Mouse (Mus musculus): ENCODE measurements at regions not wholly inside any gene's neighbourhood (a gene's known extent, or its start where the extent isn't known, plus 50 kb on each side); places are given as distances from the start of the nearest gene placed in this dataset.

DNA sequence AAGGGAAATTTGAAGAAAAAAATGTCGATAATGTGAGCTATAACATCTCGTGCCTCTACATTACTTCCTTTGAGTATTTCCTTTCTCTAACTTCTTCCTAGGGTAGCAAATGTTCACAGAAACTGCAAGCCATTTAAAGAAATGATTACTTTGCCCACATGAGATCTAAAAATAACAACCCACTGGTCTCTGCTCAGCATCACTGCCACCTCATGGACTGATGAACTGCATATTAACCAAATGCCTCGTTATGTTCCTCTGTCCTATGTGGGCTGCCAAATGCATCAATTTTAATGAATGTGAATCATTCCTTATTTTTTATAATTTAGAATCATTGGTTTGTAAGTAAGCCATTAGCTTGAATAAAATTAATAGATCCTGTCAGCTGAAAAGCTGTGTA is 590.0 kb upstream of the Nr3c2 start:
- ChIA-PET CTCF (no interaction called here), POLR2A (no interaction called here)

GRCm38 (mm10) chr8:76328540-76328939 is 570.7 kb upstream of the Nr3c2 start:
- POLR2A ChIA-PET: no interaction called here
- CTCF ChIA-PET: no interaction called here

GRCm38 (mm10) chr8:76343072-76343471 is 556.2 kb upstream of the Nr3c2 start:
- CTCF ChIA-PET: no interaction called here

DNA sequence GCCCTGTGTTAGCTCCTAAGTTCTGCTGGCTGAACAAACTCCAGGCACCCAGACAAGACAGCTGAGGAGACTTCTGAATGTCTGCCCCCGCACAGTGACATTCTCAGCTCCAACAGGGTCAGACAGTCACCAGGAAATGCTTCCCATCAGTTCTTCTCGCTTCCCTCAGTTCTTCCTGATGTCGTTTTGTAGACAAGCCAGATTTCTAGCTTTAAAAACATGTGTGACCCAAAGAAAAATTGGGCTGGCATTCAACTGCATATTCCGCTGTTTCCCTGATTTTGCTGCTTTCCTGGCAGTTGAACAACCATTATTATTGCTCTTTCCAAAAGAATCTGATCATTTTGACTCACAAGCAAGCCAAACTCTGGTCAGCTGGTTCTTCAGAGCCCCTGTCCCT is 553.1 kb upstream of the Nr3c2 start:
- CTCF ChIA-PET: no interaction called here

More at GRCm38 (mm10) chr8:76343072-76343471, 556.2 kb upstream of the Nr3c2 start:
- POLR2A ChIA-PET: no interaction called here

DNA sequence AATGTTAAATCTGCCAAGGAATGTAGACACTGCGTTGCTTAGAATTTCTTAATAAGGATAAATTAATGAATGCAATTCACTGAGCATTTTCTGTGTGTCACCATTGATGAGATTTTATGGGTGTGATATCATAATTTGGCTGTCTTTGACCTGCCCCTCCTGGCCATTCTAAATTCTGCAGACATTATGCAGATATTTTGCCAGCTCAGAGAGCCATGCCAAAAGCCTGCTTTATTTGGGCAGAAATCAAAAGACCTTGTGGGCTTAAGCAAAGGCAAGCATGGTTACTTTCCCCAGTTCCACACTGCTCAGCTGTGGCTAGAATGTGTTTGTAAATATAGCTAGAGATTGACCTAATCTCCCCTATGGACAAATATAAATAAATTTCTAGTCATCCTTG is 552.4 kb upstream of the Nr3c2 start:
- CTCF ChIA-PET: no interaction called here
- POLR2A ChIA-PET: no interaction called here

More for the DNA sequence above, 553.1 kb upstream of the Nr3c2 start:
- POLR2A ChIA-PET: no interaction called here

- ChIA-PET CTCF (no interaction called here), POLR2A (no interaction called here)
These were observed 524.9 kb upstream of the Nr3c2 start for GRCm38 (mm10) chr8:76374314-76374713.

DNA sequence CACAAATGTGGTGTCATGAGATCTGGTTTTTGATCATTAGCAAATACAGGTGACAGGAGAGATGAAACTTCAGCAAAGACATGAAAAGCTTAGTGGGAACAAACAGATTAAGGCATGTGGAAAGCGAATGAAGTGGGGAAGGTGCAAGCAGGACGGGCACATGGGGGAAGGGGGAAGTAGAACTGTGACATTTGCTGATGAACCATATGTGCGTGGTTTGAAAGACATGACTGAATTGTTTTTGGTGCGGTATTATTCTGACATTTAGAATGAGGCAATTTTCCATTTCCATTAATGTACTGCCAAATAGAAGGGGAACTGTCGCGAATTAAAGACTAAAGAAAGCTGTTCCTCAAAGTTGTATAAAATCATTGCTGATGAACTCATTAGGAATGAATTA is 521.5 kb upstream of the Nr3c2 start:
- CTCF ChIA-PET: no interaction called here
- POLR2A ChIA-PET: no interaction called here

GRCm38 (mm10) chr8:76381643-76382042 is 517.6 kb upstream of the Nr3c2 start:
- CTCF ChIA-PET: no interaction called here
- POLR2A ChIA-PET: no interaction called here

DNA sequence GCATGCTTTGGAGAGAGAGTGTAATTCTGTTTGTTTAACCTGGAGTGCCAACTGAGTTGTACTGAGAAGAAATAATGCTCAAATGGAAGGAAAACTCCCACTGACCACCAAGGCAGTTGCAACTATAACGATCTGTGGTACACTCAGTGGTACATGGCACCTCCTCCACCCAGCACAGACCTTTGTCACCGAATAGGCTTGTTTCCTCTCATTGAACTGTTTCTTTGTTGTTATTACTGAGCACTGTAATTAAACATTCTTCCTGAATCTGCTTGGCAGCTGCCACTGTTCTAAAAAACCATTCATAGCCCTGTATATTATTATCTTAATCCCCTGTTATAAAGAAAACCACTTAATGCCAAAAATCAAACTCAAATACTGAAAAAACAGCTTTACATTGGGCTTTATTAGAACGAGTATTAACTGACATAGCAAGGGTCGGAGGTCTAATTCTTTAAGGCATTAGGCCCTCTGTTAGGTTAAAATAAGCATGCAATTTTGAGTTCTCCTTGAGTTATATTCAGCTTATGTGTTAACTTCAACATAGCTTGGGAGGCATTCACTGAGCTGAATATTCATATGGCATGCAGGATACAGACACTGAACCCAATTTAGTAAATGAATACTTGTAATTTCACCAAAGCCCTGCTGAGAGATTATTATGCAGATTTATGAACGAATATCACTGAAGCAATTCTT is 515.5 kb upstream of the Nr3c2 start:
- CTCF ChIA-PET: no interaction called here
- POLR2A ChIA-PET: no interaction called here

DNA sequence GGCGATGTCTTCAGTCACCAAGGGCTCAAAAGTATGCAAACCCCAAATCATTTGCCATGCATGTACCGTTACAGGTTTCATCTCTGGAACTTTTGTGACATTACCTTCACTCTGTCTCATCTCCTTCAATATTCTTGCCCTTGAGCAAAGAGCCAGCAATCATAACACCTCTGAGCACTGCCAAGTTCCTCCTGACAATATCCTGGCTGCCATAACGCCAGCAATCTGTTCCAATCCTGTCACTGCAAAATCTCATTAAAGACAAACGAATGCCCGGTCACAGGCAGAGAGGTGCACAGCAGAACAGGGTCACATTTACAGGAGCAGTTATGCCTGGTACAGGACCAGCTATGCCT is 515.0 kb upstream of the Nr3c2 start:
- POLR2A ChIA-PET: no interaction called here
- CTCF ChIA-PET: no interaction called here

DNA sequence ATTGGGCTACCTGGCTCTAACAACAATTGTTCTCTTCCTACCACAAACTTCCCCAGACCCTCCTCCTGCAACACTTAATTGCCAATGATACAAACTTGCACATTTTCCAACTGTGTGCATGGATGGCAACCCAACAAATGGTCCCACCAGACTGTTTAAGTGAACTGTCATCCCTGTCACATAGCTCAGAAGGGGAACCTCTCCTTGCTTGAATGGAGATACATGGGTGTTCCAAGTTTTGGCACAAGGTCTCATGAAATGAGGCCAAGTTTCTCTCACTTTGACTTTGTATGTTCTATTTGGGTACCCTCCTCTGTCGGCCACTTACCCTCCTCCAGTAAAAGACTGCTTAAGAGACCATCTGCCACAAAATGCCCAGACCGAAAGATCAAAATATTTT is 507.2 kb upstream of the Nr3c2 start:
- ChIA-PET POLR2A (no interaction called here), CTCF (interaction anchor here in 1 of 4 experiments (0.6 kb wide), 1 partner anchor 563 kb away, joined by 5 read pairs; no protein-coding TSS in a partner anchor)

- POLR2A ChIA-PET: no interaction called here
- CTCF ChIA-PET: interaction anchor here in 3 of 4 experiments (0.5 to 1.2 kb wide), 4 partner anchors 9 to 129 kb away, joined by 3 to 6 read pairs (median 4); no protein-coding TSS in a partner anchor
These were observed 476.8 kb upstream of the Nr3c2 start for GRCm38 (mm10) chr8:76422459-76422858.

GRCm38 (mm10) chr8:76422861-76423532 is 476.2 kb upstream of the Nr3c2 start:
- POLR2A ChIA-PET: no interaction called here
- CTCF ChIA-PET: interaction anchor here in 3 of 4 experiments (0.5 to 1.2 kb wide), 4 partner anchors 9 to 129 kb away, joined by 3 to 6 read pairs (median 4); no protein-coding TSS in a partner anchor

DNA sequence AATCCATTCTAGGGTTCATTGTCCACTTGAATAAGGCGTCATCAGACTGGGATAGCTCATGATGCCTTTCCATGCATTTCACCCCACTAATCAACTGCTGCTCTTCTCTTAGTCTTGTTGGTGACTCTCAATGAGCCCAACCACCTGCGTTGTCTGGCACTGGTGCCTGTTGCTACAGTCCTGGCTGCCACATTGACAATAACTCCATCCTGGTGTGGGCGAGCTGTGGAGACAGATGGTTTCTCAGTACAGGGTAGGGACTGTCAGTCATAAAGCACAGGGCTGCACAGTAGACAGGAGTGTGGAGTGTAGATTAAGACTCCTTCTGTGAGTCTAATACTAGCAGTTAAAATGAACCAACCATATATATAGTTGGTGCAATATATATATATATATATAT is 469.4 kb upstream of the Nr3c2 start:
- ChIA-PET CTCF (interaction anchor here in 1 of 4 experiments (0.7 kb wide), 1 partner anchor 160 kb away, joined by 3 read pairs; no protein-coding TSS in a partner anchor), POLR2A (interaction anchor here in 1 of 4 experiments (1.5 kb wide), 1 partner anchor 12 kb away, joined by 5 read pairs; no protein-coding TSS in a partner anchor)

GRCm38 (mm10) chr8:76432813-76433212 is 466.4 kb upstream of the Nr3c2 start:
- CTCF ChIA-PET: no interaction called here
- POLR2A ChIA-PET: interaction anchor here in 1 of 4 experiments (0.6 kb wide), 1 partner anchor 863 kb away, joined by 6 read pairs; no protein-coding TSS in a partner anchor

DNA sequence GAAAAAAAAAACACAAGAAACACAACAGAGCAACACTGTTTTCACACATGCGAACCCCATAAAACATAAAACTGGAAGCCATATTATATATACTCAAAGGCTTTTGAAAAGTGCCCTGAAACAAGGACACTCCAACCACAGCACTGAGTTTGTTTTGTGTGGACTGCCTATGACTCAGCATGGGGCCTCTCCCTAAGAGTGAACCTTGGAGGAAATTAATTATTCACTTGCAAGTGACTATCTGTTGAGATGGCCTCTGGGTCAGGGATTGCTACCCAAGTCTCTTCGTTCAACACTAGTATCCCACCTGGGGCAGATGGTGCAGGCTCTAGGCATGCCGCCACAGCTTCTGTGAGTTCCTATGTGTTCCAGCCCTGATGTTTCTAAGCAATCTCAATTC is 461.3 kb upstream of the Nr3c2 start:
- CTCF ChIA-PET: no interaction called here
- POLR2A ChIA-PET: no interaction called here

DNA sequence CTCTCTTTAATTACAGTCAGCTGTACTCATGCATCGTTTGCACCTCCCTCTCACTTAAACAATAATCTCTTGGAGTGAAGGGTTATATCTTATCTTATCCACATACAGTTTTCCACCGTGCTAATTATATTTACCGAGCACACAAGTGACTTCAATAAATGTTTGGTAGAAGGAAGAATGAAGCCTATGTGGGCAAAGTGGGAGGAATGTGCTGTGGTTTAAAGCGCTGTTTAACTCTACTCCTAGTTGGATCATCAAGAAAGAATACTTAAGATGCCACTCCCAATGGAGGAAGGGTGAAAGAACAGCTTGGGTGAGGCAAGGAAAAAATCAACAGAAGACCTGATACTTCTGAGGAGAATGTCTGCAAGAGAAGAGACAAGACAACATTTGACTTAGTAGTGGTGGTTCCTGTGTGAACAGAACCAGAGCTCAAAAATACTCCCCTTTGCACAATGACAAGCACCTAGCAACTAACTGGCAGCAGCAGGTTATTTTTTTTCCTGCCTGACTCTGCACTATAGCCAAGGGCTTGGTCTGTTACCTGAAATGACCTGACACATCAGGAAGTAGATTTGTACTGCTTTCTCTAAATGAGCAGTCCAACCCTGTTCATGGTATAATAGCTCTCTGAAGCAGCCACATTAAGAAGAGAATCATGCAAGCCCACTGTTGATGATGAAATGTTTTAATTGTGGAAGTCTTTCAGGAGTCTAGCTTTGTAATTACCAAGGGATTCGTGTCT is 424.6 kb upstream of the Nr3c2 start:
- POLR2A ChIA-PET: no interaction called here
- CTCF ChIA-PET: no interaction called here

DNA sequence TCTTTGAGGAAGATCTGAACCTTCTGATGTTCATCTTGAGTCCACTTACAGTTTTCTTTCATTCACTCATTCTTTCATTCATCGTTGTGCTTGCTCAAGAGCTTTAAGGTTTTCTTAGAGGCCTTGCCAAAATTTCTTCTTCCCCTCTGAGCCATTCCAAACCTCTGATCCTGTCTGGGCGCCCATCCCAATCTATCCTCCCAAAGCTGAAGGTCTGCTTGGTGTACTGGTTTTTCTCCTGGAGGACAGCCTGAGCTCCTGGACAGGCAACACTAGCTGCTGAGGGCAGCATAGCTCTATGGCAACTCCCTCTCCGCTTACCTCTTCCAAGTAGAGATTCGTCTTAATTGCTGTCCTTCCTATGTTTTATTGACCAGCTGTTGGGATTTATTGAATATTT is 420.3 kb upstream of the Nr3c2 start:
- CTCF ChIA-PET: no interaction called here
- POLR2A ChIA-PET: no interaction called here

DNA sequence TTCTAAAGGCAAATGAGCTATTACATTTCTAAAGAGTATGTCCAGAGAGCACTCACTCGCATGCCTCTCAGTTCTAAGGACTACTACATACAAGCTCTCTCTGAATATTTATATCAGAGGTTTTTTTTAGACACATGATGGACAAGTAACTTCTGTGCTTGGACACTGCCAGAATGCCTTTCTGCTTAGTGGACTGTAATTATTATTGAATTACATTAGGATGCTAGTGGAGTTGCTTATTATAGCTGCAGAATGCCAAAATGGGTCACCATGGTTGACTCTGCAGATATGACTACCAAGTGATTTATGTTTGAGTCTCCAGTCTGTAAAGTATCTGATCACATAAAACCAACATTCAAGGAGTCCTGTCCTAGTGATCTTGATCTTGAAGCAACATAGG is 395.6 kb upstream of the Nr3c2 start:
- CTCF ChIA-PET: no interaction called here
- POLR2A ChIA-PET: no interaction called here

GRCm38 (mm10) chr8:76507247-76507646 is 392.0 kb upstream of the Nr3c2 start:
- ChIA-PET CTCF (no interaction called here), POLR2A (no interaction called here)

- CTCF ChIA-PET: no interaction called here
- POLR2A ChIA-PET: no interaction called here
These were observed 390.0 kb upstream of the Nr3c2 start for GRCm38 (mm10) chr8:76509201-76509600.
